Mouse (Mus musculus): Measurements from ENCODE around the gene Sfpq.

- TF ChIP-seq CTCF (IDR thresholded peaks at IDR 0.05; ENCODE audit: extremely low read depth, insufficient read depth, insufficient read length, insufficient replicate concordance) (no peak), POLR2A (IDR thresholded peaks at IDR 0.05; ENCODE audit: low read depth, low read length) (no peak)
Measured at GRCm38 (mm10) chr4:126990553-126990952, 30.6 kb upstream of the Sfpq start.
